Mouse (Mus musculus) megakaryocyte, embryonic 14.5 days (primary cell): ENCODE measurements at regions not wholly inside any gene's neighbourhood (a gene's known extent, or its start where the extent isn't known, plus 50 kb on each side); places are given as distances from the start of the nearest gene placed in this dataset.

Experiments
- FLI1 ChIP-seq: IDR thresholded peaks from 2 replicates; pipeline ENCODE4 v1.6.1; 2012; ENCODE audit warnings: low read length, inconsistent platforms, mixed read lengths
- GATA1 ChIP-seq: IDR thresholded peaks from 3 replicates; pipeline ENCODE4 v1.6.1; 2012; ENCODE audit warnings: mixed read lengths, low read length, inconsistent platforms, borderline replicate concordance

DNA sequence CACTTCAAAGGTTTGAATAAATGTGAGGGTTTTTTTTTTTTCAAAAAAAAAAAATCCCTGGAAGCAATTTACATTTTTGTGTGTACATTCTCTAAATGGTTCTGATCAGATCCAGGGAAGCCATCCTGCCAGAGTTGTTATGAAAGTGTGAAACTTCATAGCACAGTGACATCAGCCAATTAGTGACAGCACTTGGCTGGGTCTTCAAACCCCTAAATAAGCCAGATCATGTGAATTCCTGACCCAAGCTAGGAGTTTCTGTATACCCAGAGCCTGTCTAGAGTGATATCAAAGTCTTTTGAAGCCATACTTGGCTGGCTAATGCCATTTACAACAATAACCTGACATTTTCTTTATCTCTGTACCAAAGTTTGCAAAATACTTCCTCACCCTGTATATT is 151.6 kb upstream of the Kirrel3 start:
- no peak for TF ChIP-seq GATA1
- TF ChIP-seq FLI1 = no peak
